Mouse (Mus musculus) kidney, postnatal 0 days (tissue): ENCODE data around the gene Arid3a. TPM values are rescaled to one million over a fixed set of nuclear protein-coding genes. Genes with fewer than 3 reads are reported as not detected.

Experiments used
- ATAC-seq: fragments of 200-750 bp; cut with Nextera tagmentation; replicated peaks from 2 replicates; pipeline ENCODE4 v1.8.0; 2017; ENCODE audit warnings: low read depth, moderate number of reproducible peaks, moderate TSS enrichment, moderate library complexity; ENCODE audit not compliant: low FRiP score
- DNase-seq: peaks from one replicate; pipeline ENCODE4 v3.0.0-alpha.2; 2016; ENCODE audit warnings: low spot score
- H3K27ac ChIP-seq: fragments of 300-500 bp; sonication (generic); 2 replicates; pipeline ENCODE4 v1.5.1; 2014; ENCODE audit warnings: mild to moderate bottlenecking
- H3K27me3 ChIP-seq: fragments of 300-500 bp; sonication (generic); 2 replicates; pipeline ENCODE4 v1.6.1; 2014; ENCODE audit warnings: low read length, mixed read lengths; ENCODE audit not compliant: insufficient read depth
- H3K36me3 ChIP-seq: fragments of 300-500 bp; sonication (generic); 2 replicates; pipeline ENCODE4 v1.6.1; 2014; ENCODE audit warnings: low read length, mixed read lengths; ENCODE audit not compliant: insufficient read depth
- H3K4me1 ChIP-seq: fragments of 300-500 bp; sonication (generic); replicated peaks from 2 replicates; pipeline ENCODE4 v1.6.1; 2014; ENCODE audit warnings: antibody characterized with exemption, low read length, mixed read lengths; ENCODE audit not compliant: insufficient read depth
- H3K4me2 ChIP-seq: fragments of 300-500 bp; sonication (generic); 2 replicates; pipeline ENCODE4 v1.6.1; 2014; ENCODE audit warnings: mild to moderate bottlenecking, low read length, moderate library complexity, mixed read lengths
- H3K4me3 ChIP-seq: fragments of 300-500 bp; sonication (generic); replicated peaks from 2 replicates; pipeline ENCODE4 v1.5.1; 2014; ENCODE audit warnings: low read depth, low read length
- H3K9ac ChIP-seq: fragments of 300-500 bp; sonication (generic); 2 replicates; pipeline ENCODE4 v1.6.1; 2014; ENCODE audit warnings: low read depth, low read length
- H3K9me3 ChIP-seq: fragments of 300-500 bp; sonication (generic); replicated peaks from 2 replicates; pipeline ENCODE4 v1.6.1; 2016; ENCODE audit warnings: low read length, inconsistent platforms, mixed read lengths
- CTCF ChIP-seq: IDR thresholded peaks from 2 replicates; pipeline ENCODE4 v1.5.1; 2016; ENCODE audit warnings: antibody characterized with exemption, low read depth, mild to moderate bottlenecking, moderate library complexity
- WGBS: fragments of 180-500 bp; shearing (Covaris S2); extraction: QIAGEN DNeasy Blood & Tissue Kit; methylation state at CpG from one replicate; pipeline ENCODE4 v1.1.7; 2014; 5-methylcytosine and 5-hydroxymethylcytosine counted together
- polyA plus RNA-seq: library from polyadenylated mRNA; unstranded; fragments of >200 nt; fragmentation: Nextera tagmentation; extraction: Ambion mirVana; gene quantifications from 2 replicates; pipeline ENCODE4 v1.2.1, GENCODE M21; 2015

The Arid3a gene
- polyA plus RNA-seq, 1 experiment from 2014 or later, result 4.1 TPM

GRCm38 (mm10) chr10:79934272-79934721 lies 7.5 kb downstream of the Arid3a start:
- peak; percentile 69 for DNase-seq
- H3K9ac ChIP-seq, result peak overlapping the region; percentile 27; the same call in 1 of the 2 replicates

GRCm38 (mm10) chr10:79934794-79935569 lies 8.1 kb downstream of the Arid3a start:
- no peak overlapping the region for H3K4me2 ChIP-seq
- no peak overlapping the region for H3K9ac ChIP-seq
- no peaks in the 10 kb centered on the region for H3K9me3 ChIP-seq
- peak overlapping the region; percentile 15 for H3K27ac ChIP-seq
- no peak for ATAC-seq
- WGBS, result 78% methylated on average over 16 of the region's 16 CpGs
- H3K27me3 ChIP-seq, result no peaks in the 10 kb centered on the region
- H3K4me3 ChIP-seq, result no peak overlapping the region
- no peak for TF ChIP-seq CTCF
- H3K36me3 ChIP-seq, result peaks cover 16% of the 10 kb centered on the region
- H3K4me1 ChIP-seq, result peaks cover 63% of the 10 kb centered on the region
- no peak for DNase-seq

More at GRCm38 (mm10) chr10:79934272-79934721, 7.5 kb downstream of the Arid3a start:
- TF ChIP-seq CTCF, result no peak
- 39% methylated on average over 13 of the region's 13 CpGs for WGBS
- H3K4me1 ChIP-seq, result peaks cover 66% of the 10 kb centered on the region
- no peaks in the 10 kb centered on the region for H3K27me3 ChIP-seq
- no peaks in the 10 kb centered on the region for H3K9me3 ChIP-seq
- H3K36me3 ChIP-seq, result peaks cover 16% of the 10 kb centered on the region
- ATAC-seq, result 0 out of 2 replicates have a peak, but pooled peaks have one; percentile 23
- peak overlapping the region; percentile 15 for H3K27ac ChIP-seq
- no peak overlapping the region; the same call in 1 of the 2 replicates for H3K4me2 ChIP-seq
- H3K4me3 ChIP-seq, result no peak overlapping the region

GRCm38 (mm10) chr10:79936284-79936910 lies 9.6 kb downstream of the Arid3a start:
- Histone ChIP-seq H3K4me3 (no peak overlapping the region), H3K4me1 (peaks cover 66% of the 10 kb centered on the region), H3K36me3 (peaks cover 11% of the 10 kb centered on the region; the same call in 1 of the 2 replicates), H3K27me3 (no peaks in the 10 kb centered on the region), H3K4me2 (0 out of 2 replicates have a peak overlapping the region, but pooled peaks have one; percentile 3), H3K9me3 (no peaks in the 10 kb centered on the region), H3K27ac (peak overlapping the region; percentile 90), H3K9ac (no peak overlapping the region)
- WGBS, result 40% methylated on average over 10 of the region's 10 CpGs
- ATAC-seq (no peak), DNase-seq (no peak)
- no peak for TF ChIP-seq CTCF

GRCm38 (mm10) chr10:79936911-79937441 lies 10.1 kb downstream of the Arid3a start:
- WGBS, result 45% methylated on average over 27 of the region's 27 CpGs
- no peak for DNase-seq
- no peaks in the 10 kb centered on the region for H3K9me3 ChIP-seq
- H3K27me3 ChIP-seq, result no peaks in the 10 kb centered on the region
- H3K9ac ChIP-seq, result no peak overlapping the region
- H3K4me3 ChIP-seq, result no peak overlapping the region
- H3K4me2 ChIP-seq, result 0 out of 2 replicates have a peak overlapping the region, but pooled peaks have one; percentile 3
- no peak for ATAC-seq
- H3K4me1 ChIP-seq, result peaks cover 66% of the 10 kb centered on the region
- H3K36me3 ChIP-seq, result peaks cover 8% of the 10 kb centered on the region; the same call in 1 of the 2 replicates
- no peak for TF ChIP-seq CTCF
- H3K27ac ChIP-seq, result peak overlapping the region; percentile 90

GRCm38 (mm10) chr10:79937775-79938526 lies 11.1 kb downstream of the Arid3a start:
- no peaks in the 10 kb centered on the region for H3K27me3 ChIP-seq
- peaks cover 57% of the 10 kb centered on the region for H3K4me1 ChIP-seq
- no peak overlapping the region for H3K4me2 ChIP-seq
- no peak overlapping the region for H3K9ac ChIP-seq
- DNase-seq (no peak), ATAC-seq (peak; percentile 72)
- no peaks in the 10 kb centered on the region for H3K9me3 ChIP-seq
- TF ChIP-seq CTCF, result 0 out of 2 replicates have a peak, but pooled peaks have one; percentile 2
- 53% methylated on average over 11 of the region's 11 CpGs for WGBS
- H3K4me3 ChIP-seq, result no peak overlapping the region
- peaks cover 4% of the 10 kb centered on the region; the same call in 1 of the 2 replicates for H3K36me3 ChIP-seq
- peak overlapping the region; percentile 90 for H3K27ac ChIP-seq
